In genomic region chr6:40660930-40661329, GRCm38 (mm10) we compare ENCODE assay signal across 27 mouse cellular contexts. TPM values are rescaled to one million over a fixed set of nuclear protein-coding genes. Genes with fewer than 3 reads are reported as not detected.
"Had no signal": no experiment of that assay in that cellular context is flagged by ENCODE, and none has a peak within 500 bp of the region (broad histone marks: within the 10 kb centered on the region; RNA-seq: fewer than 3 reads in every experiment).

No protein-coding gene starts in this region.

- H3K27ac ChIP-seq: kidney, postnatal 0 days; limb, embryonic 12.5 days; limb, embryonic 15.5 days; liver, embryonic 14.5 days; macrophage; midbrain, embryonic 12.5 days; midbrain, embryonic 15.5 days; neural tube, embryonic 12.5 days; neural tube, embryonic 15.5 days had no signal

- H3K4me3 ChIP-seq: limb, embryonic 12.5 days; limb, embryonic 15.5 days; midbrain, embryonic 12.5 days; midbrain, embryonic 15.5 days; neural tube, embryonic 12.5 days; neural tube, embryonic 15.5 days had no signal

- H3K9ac ChIP-seq: limb, embryonic 12.5 days; limb, embryonic 15.5 days; liver, embryonic 14.5 days; liver, postnatal 0 days; lung, embryonic 14.5 days; midbrain, embryonic 12.5 days; midbrain, embryonic 15.5 days; neural tube, embryonic 12.5 days; neural tube, embryonic 15.5 days had no signal

- H3K4me1 ChIP-seq: limb, embryonic 12.5 days; limb, embryonic 15.5 days; midbrain, embryonic 12.5 days; midbrain, embryonic 15.5 days; neural tube, embryonic 12.5 days; neural tube, embryonic 15.5 days had no signal

- DNase-seq: kidney, postnatal 25 days; layer of hippocampus, postnatal 36 days; left cerebral cortex, postnatal 4 days; liver, postnatal 0 days; lung, embryonic 14.5 days; thymus, adult 2 months; thymus, postnatal 14 days had no signal

- H3K4me2 ChIP-seq: limb, embryonic 12.5 days; limb, embryonic 15.5 days; liver, embryonic 11.5 days; lung, embryonic 14.5 days; midbrain, embryonic 12.5 days; midbrain, embryonic 15.5 days; neural tube, embryonic 12.5 days; neural tube, embryonic 15.5 days had no signal

- H3K36me3 ChIP-seq: limb, embryonic 12.5 days; limb, embryonic 15.5 days; midbrain, embryonic 12.5 days; midbrain, embryonic 15.5 days; neural tube, embryonic 12.5 days; neural tube, embryonic 15.5 days had no signal

- ATAC-seq: liver, postnatal 0 days; lung, postnatal 0 days; midbrain, embryonic 15.5 days had no signal

- H3K9me3 ChIP-seq: limb, embryonic 12.5 days; limb, embryonic 15.5 days; midbrain, embryonic 12.5 days; midbrain, embryonic 15.5 days; neural tube, embryonic 12.5 days; neural tube, embryonic 15.5 days had no signal

- H3K27me3 ChIP-seq: limb, embryonic 12.5 days; limb, embryonic 15.5 days; midbrain, embryonic 12.5 days; midbrain, embryonic 15.5 days; neural tube, embryonic 12.5 days; neural tube, embryonic 15.5 days had no signal

RNA-seq across cellular contexts. Expression of gene Mgam, which starts 32.3 kb away (rescaled TPM):
- total RNA-seq: layer of hippocampus, adult 8-10 months; layer of hippocampus, postnatal 36 days; left cerebral cortex, postnatal 14 days had no signal
- polyA plus RNA-seq: limb, embryonic 12.5 days; midbrain, embryonic 12.5 days had no signal

RNA-seq across cellular contexts. Expression of gene Tas2r138, which starts 47.8 kb away (rescaled TPM):
- total RNA-seq: layer of hippocampus, adult 8-10 months; layer of hippocampus, postnatal 10 days; layer of hippocampus, postnatal 36 days; left cerebral cortex, adult 8-10 months; left cerebral cortex, postnatal 14 days; left cerebral cortex, postnatal 4 days; megakaryocyte, adult 5-6 weeks had no signal
- polyA plus RNA-seq: kidney, embryonic 14.5 days; kidney, postnatal 0 days; limb, embryonic 12.5 days; limb, embryonic 15.5 days; liver, embryonic 11.5 days; liver, embryonic 14.5 days; liver, postnatal 0 days; lung, embryonic 14.5 days; lung, postnatal 0 days; macrophage; midbrain, embryonic 12.5 days; midbrain, embryonic 15.5 days; neural tube, embryonic 12.5 days; neural tube, embryonic 15.5 days; small intestine, adult 2 months; spleen, adult 2 months; stomach, embryonic 16.5 days had no signal
